Mouse (Mus musculus) neutrophil, adult 59 days (primary cell): ENCODE results near the gene Ddx19b. TPM values are rescaled to one million over a fixed set of nuclear protein-coding genes. Genes with fewer than 3 reads are reported as not detected.

Experiments used
- total RNA-seq, 2 experiments: library from RNA; stranded (reverse); gene quantifications; 1 replicate in 1 of 2; 2 replicates in 1 of 2; pipeline ENCODE4 v1.2.4; 2023

Gene Ddx19b
- total RNA-seq = 1 to 10 TPM; 4.8 to 7.3 TPM

DNA sequence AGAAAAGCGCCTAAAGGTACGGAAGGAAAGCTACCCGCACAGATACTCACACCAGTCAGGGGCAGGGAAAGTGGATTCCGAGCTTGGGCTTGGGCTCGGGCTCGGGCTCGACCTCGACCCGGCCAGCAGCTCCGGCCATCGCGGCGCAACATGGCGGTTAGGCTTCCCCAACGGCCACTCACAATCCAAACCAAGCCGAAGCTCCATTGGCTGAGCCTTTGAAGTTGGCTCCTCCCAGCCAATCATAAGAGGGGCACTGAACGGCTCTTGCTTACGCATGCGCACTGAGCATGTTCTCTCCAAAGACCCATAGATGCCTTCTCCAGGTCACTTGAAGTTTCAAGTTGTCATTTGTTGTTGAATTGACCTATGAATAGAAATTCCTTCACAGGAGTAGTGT, at the start of gene Ddx19b:
TSS of gene Ddx19b (minus strand) at position 180 of the 400 bp plus-strand sequence.

DNA sequence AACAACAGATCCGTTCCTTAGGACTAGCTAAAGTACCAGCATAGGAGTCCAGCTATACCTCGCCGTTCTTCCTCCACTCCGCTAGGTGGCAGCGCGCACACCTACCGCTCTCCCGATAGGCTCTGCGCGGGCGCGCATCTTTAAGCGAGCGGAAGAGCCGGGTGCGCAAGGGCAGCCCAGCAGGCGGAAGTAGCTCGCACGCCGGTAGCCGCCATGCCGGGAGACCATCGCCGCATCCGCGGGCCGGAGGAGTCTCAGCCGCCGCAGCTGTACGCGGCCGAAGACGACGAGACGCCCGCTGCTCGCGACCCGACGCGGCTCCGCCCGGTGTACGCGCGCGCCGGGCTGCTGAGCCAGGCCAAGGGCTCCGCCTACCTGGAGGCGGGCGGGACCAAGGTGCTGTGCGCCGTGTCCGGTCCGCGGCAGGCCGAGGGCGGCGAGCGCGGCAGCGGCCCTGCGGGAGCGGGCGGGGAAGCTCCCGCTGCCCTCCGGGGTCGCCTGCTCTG, 24.7 kb upstream of the Ddx19b start, which contains the start of gene Exosc6:
TSS of gene Exosc6 (plus strand) at position 182 of the 506 bp plus-strand sequence.

DNA sequence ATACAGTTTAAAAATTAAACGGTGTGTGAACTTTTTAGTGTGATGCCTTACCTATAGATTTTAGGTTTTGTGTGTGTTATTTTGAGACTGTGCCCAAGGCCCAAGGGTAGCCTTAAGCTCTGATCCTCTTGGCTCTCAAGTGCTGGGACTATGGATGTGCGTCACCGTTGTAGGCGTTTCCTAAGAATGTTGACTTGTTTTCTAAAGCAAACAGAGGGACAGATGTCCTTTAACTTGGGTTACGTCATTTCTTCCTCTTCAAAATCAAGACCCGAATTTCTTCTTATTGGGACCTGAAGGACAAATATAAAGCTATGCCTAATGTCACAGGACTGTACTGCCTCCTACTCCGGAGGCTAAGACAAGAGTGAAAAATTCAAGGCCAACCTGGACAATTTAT, 1.4 kb upstream of the Ddx19b start, which contains the start of gene Aars:
TSS of gene Aars (plus strand) at position 229 of the 400 bp plus-strand sequence.

DNA sequence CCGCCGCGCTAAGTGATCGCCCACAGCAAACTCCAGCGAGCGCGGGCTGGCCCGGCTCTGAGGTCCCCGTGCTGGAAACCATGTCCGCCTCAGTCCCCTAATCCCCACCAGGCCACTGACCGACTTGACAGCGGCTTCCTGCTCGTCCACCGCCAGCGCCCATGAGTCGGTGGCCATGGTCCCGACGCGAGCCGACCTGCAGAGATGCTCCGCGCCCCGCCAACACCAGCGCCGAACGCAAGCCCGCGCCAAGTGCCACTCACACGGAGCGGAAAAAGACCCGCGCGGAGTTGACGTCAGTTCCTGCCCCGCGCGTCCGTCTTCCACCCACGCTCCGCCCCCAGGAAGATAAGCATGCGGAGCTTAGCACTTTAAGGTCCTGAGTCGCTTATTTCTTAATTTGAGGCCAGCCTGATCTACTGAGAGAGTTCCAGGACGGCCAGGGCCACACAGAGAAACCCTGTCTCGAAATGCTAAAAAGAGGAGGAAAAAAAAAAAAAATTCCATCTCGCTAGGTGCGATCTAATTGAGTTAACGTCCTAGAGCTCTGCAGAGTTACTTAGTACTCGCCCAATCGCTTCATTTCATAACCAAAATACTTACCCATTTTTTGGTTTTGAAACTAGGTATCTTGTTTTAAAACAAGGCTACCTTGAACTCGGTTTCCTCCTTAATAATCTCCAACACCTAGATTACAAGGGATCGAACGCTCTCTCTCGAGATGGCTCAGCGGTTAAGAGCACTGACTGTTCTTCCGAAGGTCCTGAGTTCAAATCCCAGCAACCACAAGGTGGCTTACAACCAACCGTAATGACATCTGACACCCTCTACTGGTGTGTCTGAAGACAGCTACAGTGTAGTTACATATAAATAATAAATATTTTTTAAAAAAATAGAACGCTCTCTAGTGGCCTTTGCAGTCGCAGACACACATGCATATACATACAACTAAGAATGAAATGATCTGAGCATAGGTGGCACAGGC, 33.7 kb downstream of the Ddx19b start, which contains the start of gene Ddx19a:
TSS of gene Ddx19a (minus strand) at position 254 of the 985 bp plus-strand sequence.

Other genes with a start within 250 kb of the Ddx19b start
- not detected for gene Il34, start 225.8 kb downstream of the Ddx19b start, total RNA-seq
- 10 to 100 TPM; 46.2 to 51.8 TPM for gene Cog4, start 185.2 kb downstream of the Ddx19b start, total RNA-seq
- 10 to 100 TPM; 57.6 to 60.4 TPM for gene Sf3b3, start 185.0 kb downstream of the Ddx19b start, total RNA-seq
- gene Fuk, start 129.3 kb downstream of the Ddx19b start, total RNA-seq = 1 to 10 TPM; 7.6 to 7.8 TPM
- gene St3gal2, start 111.8 kb downstream of the Ddx19b start, total RNA-seq = 10 to 100 TPM; 36.6 to 40.1 TPM
- gene Ddx19a, start 34.0 kb downstream of the Ddx19b start, total RNA-seq = 10 to 100 TPM; 31.4 to 35.1 TPM
- 10 to 100 TPM; 19.8 to 20.9 TPM for gene Aars, start 1.4 kb upstream of the Ddx19b start, total RNA-seq
- gene Exosc6, start 24.6 kb upstream of the Ddx19b start, total RNA-seq = 1 to 10 TPM; 1.9 to 7.0 TPM
- not detected for gene Clec18a, start 60.7 kb upstream of the Ddx19b start, total RNA-seq
- gene Pdpr, start 62.9 kb upstream of the Ddx19b start, total RNA-seq = 10 to 100 TPM; 10.9 to 14.1 TPM
- 10 to 100 TPM; 50.9 to 56.5 TPM for gene Glg1, start 227.5 kb upstream of the Ddx19b start, total RNA-seq